Mouse (Mus musculus): ENCODE results near the gene Plcxd1. TPM values are rescaled to one million over a fixed set of nuclear protein-coding genes. Genes with fewer than 3 reads are reported as not detected.
"Not testable (repeated sequence)": the region's sequence is repeated elsewhere in the genome, so short reads cannot be mapped to it uniquely, and the experiment has no call there.

Plcxd1 gene
- total RNA-seq, 2 experiments from 2014 or later: not detected

- ATAC-seq (replicated peaks; ENCODE audit: low FRiP score, poor library complexity, severe bottlenecking): no peak
Observed at GRCm38 (mm10) chr5:110106140-110106871, 6.5 kb downstream of the Plcxd1 start.

- ATAC-seq (replicated peaks; ENCODE audit: low FRiP score, poor library complexity, severe bottlenecking): no peak; the same call in 1 of the 2 replicates
Observed at GRCm38 (mm10) chr5:110106901-110107564, 7.3 kb downstream of the Plcxd1 start.

GRCm38 (mm10) chr5:110107581-110108304 is 8.0 kb downstream of the Plcxd1 start, which contains the start of gene Gtpbp6:
Gene Gtpbp6, minus strand, starts transcription at chr5:110108197.
- peak; percentile 87 for ATAC-seq (replicated peaks; ENCODE audit: low FRiP score, poor library complexity, severe bottlenecking)

- no peak for ATAC-seq (replicated peaks; ENCODE audit: low FRiP score, poor library complexity, severe bottlenecking)
Observed at GRCm38 (mm10) chr5:110108305-110108628, 8.5 kb downstream of the Plcxd1 start.

- peak; percentile 56 for ATAC-seq (replicated peaks; ENCODE audit: low FRiP score, poor library complexity, severe bottlenecking)
Observed at GRCm38 (mm10) chr5:110109991-110110441, 10.2 kb downstream of the Plcxd1 start, which contains the start of gene Zfp605. Gene Zfp605, plus strand, starts transcription at chr5:110110092.

- ATAC-seq (replicated peaks; ENCODE audit: low FRiP score, poor library complexity, severe bottlenecking): not testable (repeated sequence)
Observed at GRCm38 (mm10) chr5:110122380-110122779, 22.6 kb downstream of the Plcxd1 start.

DNA sequence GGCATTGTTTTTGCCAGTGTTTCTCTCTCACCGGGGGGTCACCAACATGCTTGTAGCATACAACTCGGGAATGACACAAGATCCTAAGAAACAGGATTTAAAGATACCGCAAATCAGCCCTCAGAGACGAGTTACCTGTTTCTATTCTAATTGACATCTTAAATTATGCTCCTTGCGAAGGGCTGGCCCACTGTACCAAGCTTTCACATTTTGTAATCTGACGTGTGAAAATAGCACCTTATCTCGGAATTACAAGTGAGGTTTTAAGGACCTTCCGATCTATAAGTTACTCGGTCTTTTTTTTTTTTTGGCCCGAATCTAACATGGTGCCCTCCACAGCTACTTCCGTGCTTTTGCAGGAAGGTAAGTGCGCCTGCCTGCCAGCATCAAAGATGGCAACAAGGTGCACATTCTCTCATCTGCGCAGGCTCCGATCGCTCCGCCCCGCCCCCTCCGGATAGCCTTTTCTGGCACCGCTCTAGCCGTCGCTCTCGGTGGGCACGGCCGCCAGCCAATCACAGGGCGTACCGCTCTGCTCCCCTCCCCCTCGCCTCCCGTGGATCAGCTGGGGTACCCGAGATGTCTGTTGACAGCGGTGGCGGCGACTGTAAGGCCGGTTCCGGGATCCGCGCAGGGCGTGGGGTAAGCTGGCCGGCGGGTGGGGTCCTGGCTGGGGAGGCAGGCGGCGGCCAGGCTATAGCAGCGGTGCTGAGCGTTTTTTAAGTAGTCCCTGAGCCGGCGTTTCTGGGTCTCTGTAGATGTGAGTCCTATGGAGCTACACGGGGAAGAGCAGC is 35.7 kb downstream of the Plcxd1 start, which contains the start of gene Chfr:
Chfr (plus strand) TSS at position 550 of the 794 bp plus-strand sequence.
- peak; percentile 99 for ATAC-seq (replicated peaks; ENCODE audit: low FRiP score, poor library complexity, severe bottlenecking)

DNA sequence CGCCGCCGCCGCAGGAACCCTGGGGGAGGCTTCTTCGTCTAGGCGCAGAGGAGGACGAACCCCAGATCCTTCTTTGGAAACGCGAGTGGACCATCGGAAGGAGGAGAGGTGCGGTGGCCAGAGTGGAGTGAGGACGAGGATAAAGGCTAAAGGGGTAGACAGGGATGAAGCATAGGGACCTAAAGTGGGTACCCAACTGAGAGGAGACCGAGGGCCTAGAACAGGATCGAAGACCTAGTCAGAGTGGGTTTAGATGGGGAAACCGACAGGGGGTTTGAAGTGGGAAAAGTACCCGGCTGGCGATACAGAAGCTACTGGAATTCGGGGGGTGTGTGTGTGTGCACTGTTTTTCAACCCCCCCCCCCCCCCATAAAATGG is 36.3 kb downstream of the Plcxd1 start:
- ATAC-seq (replicated peaks; ENCODE audit: low FRiP score, poor library complexity, severe bottlenecking): no peak

GRCm38 (mm10) chr5:110137816-110138215 is 38.0 kb downstream of the Plcxd1 start:
- ATAC-seq (replicated peaks; ENCODE audit: low FRiP score, poor library complexity, severe bottlenecking): no peak

DNA sequence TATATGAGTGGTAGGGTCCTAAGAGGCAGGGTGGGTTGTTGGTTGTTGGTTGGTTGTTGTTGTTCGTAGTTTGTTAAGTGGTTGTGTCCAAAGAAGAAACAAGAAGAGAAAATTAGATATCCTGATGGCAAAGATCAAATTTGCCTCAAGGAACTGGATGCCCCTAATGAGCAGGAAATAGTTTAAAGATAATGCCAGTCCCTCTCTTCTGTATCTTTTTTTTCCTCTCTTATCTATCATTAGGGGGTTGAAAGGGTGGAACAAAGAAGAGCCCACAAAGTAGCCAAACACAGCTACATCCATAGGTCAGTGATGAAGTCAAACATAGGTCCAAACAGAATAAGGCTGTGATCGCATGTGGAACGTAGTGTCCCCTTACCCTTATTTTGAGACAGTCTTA is 39.6 kb downstream of the Plcxd1 start:
- ATAC-seq (replicated peaks; ENCODE audit: low FRiP score, poor library complexity, severe bottlenecking): no peak

DNA sequence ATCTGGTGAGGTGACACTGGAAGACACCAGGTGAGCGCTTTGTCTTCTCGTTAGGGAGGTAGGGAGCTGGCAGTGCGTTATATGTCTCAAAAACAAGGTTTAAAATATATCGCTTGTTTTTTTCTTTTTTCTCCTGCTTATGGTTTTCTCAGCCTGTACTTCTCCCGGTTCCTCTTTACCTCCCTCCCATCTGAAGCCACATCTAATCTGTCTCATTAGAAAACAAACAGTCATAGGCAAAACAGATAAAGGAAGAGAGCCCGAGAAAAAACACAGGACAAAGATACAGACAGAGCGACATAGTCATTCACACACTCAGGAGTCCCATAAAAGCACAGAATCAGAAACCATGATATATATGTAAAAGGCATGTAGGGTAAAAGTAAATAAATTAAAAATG is 40.7 kb downstream of the Plcxd1 start:
- ATAC-seq (replicated peaks; ENCODE audit: low FRiP score, poor library complexity, severe bottlenecking): no peak

- no peak for ATAC-seq (replicated peaks; ENCODE audit: low FRiP score, poor library complexity, severe bottlenecking)
Observed at GRCm38 (mm10) chr5:110142309-110142708, 42.5 kb downstream of the Plcxd1 start.

GRCm38 (mm10) chr5:110143007-110143406 is 43.2 kb downstream of the Plcxd1 start:
- ATAC-seq (replicated peaks; ENCODE audit: low FRiP score, poor library complexity, severe bottlenecking): no peak

Other genes with a start within 250 kb of the Plcxd1 start
- 3.6 and 7.5 TPM in 2 replicates for gene Gm15446, start 176.6 kb upstream of the Plcxd1 start, total RNA-seq (2015; ENCODE audit: low replicate concordance)
- gene Gm15446, start 176.6 kb upstream of the Plcxd1 start, total RNA-seq (2017; ENCODE audit: low replicate concordance): 2.5 and 5.5 TPM in 2 replicates
- 5.4 and 16.2 TPM in 2 replicates for gene Zfp932, start 103.4 kb upstream of the Plcxd1 start, total RNA-seq (2015; ENCODE audit: low replicate concordance)
- gene Zfp932, start 103.4 kb upstream of the Plcxd1 start, total RNA-seq (2017; ENCODE audit: low replicate concordance): 3.3 and 9.9 TPM in 2 replicates
- gene Gm17655, start 27.5 kb upstream of the Plcxd1 start, total RNA-seq (2015; ENCODE audit: low replicate concordance): 1.4 and 7.5 TPM in 2 replicates
- gene Gm17655, start 27.5 kb upstream of the Plcxd1 start, total RNA-seq (2017; ENCODE audit: low replicate concordance): 5.3 TPM in 1 of 2 replicates, not detected in the other
- gene Gm35315, start 5.5 kb upstream of the Plcxd1 start, total RNA-seq (2015; ENCODE audit: low replicate concordance): not detected in 2 replicates
- not detected in 2 replicates for gene Gm35315, start 5.5 kb upstream of the Plcxd1 start, total RNA-seq (2017; ENCODE audit: low replicate concordance)
- gene Gtpbp6, start 8.2 kb downstream of the Plcxd1 start, total RNA-seq (2015; ENCODE audit: low replicate concordance): 2.5 TPM in 1 of 2 replicates, not detected in the other
- 8.5 TPM in 1 of 2 replicates, not detected in the other for gene Gtpbp6, start 8.2 kb downstream of the Plcxd1 start, total RNA-seq (2017; ENCODE audit: low replicate concordance)
- gene Zfp605, start 10.1 kb downstream of the Plcxd1 start, total RNA-seq (2015; ENCODE audit: low replicate concordance): 0.36 TPM in 1 of 2 replicates, not detected in the other
- gene Zfp605, start 10.1 kb downstream of the Plcxd1 start, total RNA-seq (2017; ENCODE audit: low replicate concordance): 1.4 and 4.1 TPM in 2 replicates
- 52.8 and 58.0 TPM in 2 replicates for gene Chfr, start 35.9 kb downstream of the Plcxd1 start, total RNA-seq (2015; ENCODE audit: low replicate concordance)
- 44.9 and 55.7 TPM in 2 replicates for gene Chfr, start 35.9 kb downstream of the Plcxd1 start, total RNA-seq (2017; ENCODE audit: low replicate concordance)
- gene Golga3, start 76.7 kb downstream of the Plcxd1 start, total RNA-seq (2015; ENCODE audit: low replicate concordance): 3.4 and 6.8 TPM in 2 replicates
- 13.3 and 16.2 TPM in 2 replicates for gene Golga3, start 76.7 kb downstream of the Plcxd1 start, total RNA-seq (2017; ENCODE audit: low replicate concordance)
- 26.3 and 31.4 TPM in 2 replicates for gene Ankle2, start 131.0 kb downstream of the Plcxd1 start, total RNA-seq (2015; ENCODE audit: low replicate concordance)
- 35.5 and 45.2 TPM in 2 replicates for gene Ankle2, start 131.0 kb downstream of the Plcxd1 start, total RNA-seq (2017; ENCODE audit: low replicate concordance)
- 11.9 and 14.3 TPM in 2 replicates for gene Pgam5, start 169.9 kb downstream of the Plcxd1 start, total RNA-seq (2015; ENCODE audit: low replicate concordance)
- 11.2 and 13.3 TPM in 2 replicates for gene Pgam5, start 169.9 kb downstream of the Plcxd1 start, total RNA-seq (2017; ENCODE audit: low replicate concordance)
- 9.2 and 15.5 TPM in 2 replicates for gene Pxmp2, start 186.2 kb downstream of the Plcxd1 start, total RNA-seq (2015; ENCODE audit: low replicate concordance)
- 3.3 and 5.6 TPM in 2 replicates for gene Pxmp2, start 186.2 kb downstream of the Plcxd1 start, total RNA-seq (2017; ENCODE audit: low replicate concordance)
- gene Pole, start 186.3 kb downstream of the Plcxd1 start, total RNA-seq (2015; ENCODE audit: low replicate concordance): 78.6 and 89.3 TPM in 2 replicates
- 59.6 and 66.5 TPM in 2 replicates for gene Pole, start 186.3 kb downstream of the Plcxd1 start, total RNA-seq (2017; ENCODE audit: low replicate concordance)
- not detected in 2 replicates for gene P2rx2, start 243.2 kb downstream of the Plcxd1 start, total RNA-seq (2015; ENCODE audit: low replicate concordance)
- not detected in 2 replicates for gene P2rx2, start 243.2 kb downstream of the Plcxd1 start, total RNA-seq (2017; ENCODE audit: low replicate concordance)
- gene Lrcol1, start 244.8 kb downstream of the Plcxd1 start, total RNA-seq (2015; ENCODE audit: low replicate concordance): not detected in 2 replicates
- gene Lrcol1, start 244.8 kb downstream of the Plcxd1 start, total RNA-seq (2017; ENCODE audit: low replicate concordance): not detected in 2 replicates